Mouse (Mus musculus): ENCODE measurements around the gene Lrfn2.

Gene Lrfn2

GRCm38 (mm10) chr17:48968304-48968703 lies 36.1 kb downstream of the Lrfn2 start:
- no peak for DNase-seq (ENCODE audit: low spot score in 2 of 2)

- no peak for DNase-seq (ENCODE audit: low spot score in 2 of 2)
Measured at GRCm38 (mm10) chr17:48971296-48971695, 39.1 kb downstream of the Lrfn2 start.

GRCm38 (mm10) chr17:48972866-48973265 lies 40.7 kb downstream of the Lrfn2 start:
- DNase-seq (ENCODE audit: low spot score in 2 of 2), result no peak

- DNase-seq (ENCODE audit: low spot score in 2 of 2), result no peak
Measured at GRCm38 (mm10) chr17:48973394-48973793, 41.2 kb downstream of the Lrfn2 start.

- no peak for DNase-seq (ENCODE audit: low spot score in 2 of 2)
Measured at GRCm38 (mm10) chr17:48975055-48975454, 42.9 kb downstream of the Lrfn2 start.

- no peak for DNase-seq (ENCODE audit: low spot score in 2 of 2)
Measured at GRCm38 (mm10) chr17:48976611-48977022, 44.4 kb downstream of the Lrfn2 start.

GRCm38 (mm10) chr17:48995256-48995993 lies 63.2 kb downstream of the Lrfn2 start:
- DNase-seq (ENCODE audit: low spot score in 2 of 2), result no peak

GRCm38 (mm10) chr17:48999463-49000227 lies 67.5 kb downstream of the Lrfn2 start:
- DNase-seq (ENCODE audit: low spot score in 2 of 2), result no peak

- DNase-seq (ENCODE audit: low spot score in 2 of 2), result no peak
Measured at GRCm38 (mm10) chr17:49009384-49010073, 77.3 kb downstream of the Lrfn2 start.

GRCm38 (mm10) chr17:49013876-49014600 lies 81.9 kb downstream of the Lrfn2 start:
- no peak for DNase-seq (ENCODE audit: low spot score in 2 of 2)

GRCm38 (mm10) chr17:49015368-49015767 lies 83.2 kb downstream of the Lrfn2 start:
- DNase-seq (ENCODE audit: low spot score in 2 of 2), result no peak

- no peak for DNase-seq (ENCODE audit: low spot score in 2 of 2)
Measured at GRCm38 (mm10) chr17:49016229-49016628, 84.0 kb downstream of the Lrfn2 start.

GRCm38 (mm10) chr17:49017438-49018415 lies 85.5 kb downstream of the Lrfn2 start:
- DNase-seq (ENCODE audit: low spot score in 2 of 2), result no peak

- no peak for DNase-seq (ENCODE audit: low spot score in 2 of 2)
Measured at GRCm38 (mm10) chr17:49018774-49019488, 86.8 kb downstream of the Lrfn2 start.

GRCm38 (mm10) chr17:49029556-49030268 lies 97.5 kb downstream of the Lrfn2 start:
- DNase-seq (ENCODE audit: low spot score in 2 of 2), result no peak

GRCm38 (mm10) chr17:49030269-49030615 lies 98.1 kb downstream of the Lrfn2 start:
- no peak for DNase-seq (ENCODE audit: low spot score in 2 of 2)

- DNase-seq (ENCODE audit: low spot score in 2 of 2), result no peak
Measured at GRCm38 (mm10) chr17:49030841-49031240, 98.7 kb downstream of the Lrfn2 start.

- peak in 1 of 2 experiments; percentile 32 for DNase-seq (ENCODE audit: low spot score in 2 of 2)
Measured at GRCm38 (mm10) chr17:49031790-49032189, 99.6 kb downstream of the Lrfn2 start.

- no peak for DNase-seq (ENCODE audit: low spot score in 2 of 2)
Measured at GRCm38 (mm10) chr17:49033276-49033675, 101.1 kb downstream of the Lrfn2 start.
